8 mouse cellular contexts compared by ENCODE assay signal in genomic region chr11:113176183-113176582, GRCm38 (mm10).
A peak's percentile ranks its signal among the peaks of the same experiment; 100 is the strongest.
DNase-seq lines count a peak whose midpoint lies in the region; ATAC-seq lines count a peak whose summit lies in the region.

No protein-coding gene starts in this region.

- H3K36me3 ChIP-seq in heart, embryonic 11.5 days (ENCODE audit: control insufficient read depth, insufficient read depth, low read length): no peaks in the 10 kb centered on the region

- H3K27me3 ChIP-seq in heart, embryonic 11.5 days (ENCODE audit: control insufficient read depth, insufficient read depth, low read length): no peaks in the 10 kb centered on the region

- no peak overlapping the region for H3K9ac ChIP-seq in heart, embryonic 11.5 days (ENCODE audit: low read depth, low read length)

- no peaks in the 10 kb centered on the region for H3K9me3 ChIP-seq in heart, embryonic 11.5 days (replicated peaks; ENCODE audit: control insufficient read depth, low read length)

- peak; percentile 28 to 55 for DNase-seq in heart, postnatal 14 days
- peak; percentile 78 for DNase-seq in testis, postnatal 10 days (ENCODE audit: low spot score)
- DNase-seq in testis, postnatal 14 days (ENCODE audit: low spot score): no peak
- DNase-seq in cerebellum, adult 11-12 months: peak; percentile 42
- peak; percentile 35 to 59 for DNase-seq in lung, postnatal 4 days

- no peak for ATAC-seq in heart, embryonic 11.5 days (replicated peaks; ENCODE audit: insufficient number of reproducible peaks, low FRiP score, low TSS enrichment)
- peak; percentile 21; the same call in 1 of the 2 replicates for ATAC-seq in frontal cortex, adult (ENCODE audit: low TSS enrichment)
- no peak for ATAC-seq in activated CD4-positive, CD25-positive, alpha-beta regulatory T cell, adult 4 months

- no peak overlapping the region for H3K4me3 ChIP-seq in heart, embryonic 11.5 days (ENCODE audit: low read depth, low read length)

- peaks cover 12% of the 10 kb centered on the region for H3K4me1 ChIP-seq in heart, embryonic 11.5 days (ENCODE audit: control insufficient read depth, insufficient read depth, low read length)

- intact Hi-C loops in heart, postnatal 14 days (cut with DNase I): loop anchor here (5.0 to 10.0 kb wide), 3 partner anchors 121 to 639 kb away; no protein-coding TSS in a partner anchor

- no peak overlapping the region for H3K4me2 ChIP-seq in heart, embryonic 11.5 days

- H3K27ac ChIP-seq in heart, embryonic 11.5 days (ENCODE audit: low read depth, low read length): no peak overlapping the region

- 22% methylated on average over 7 of the region's 7 CpGs for WGBS in heart, embryonic 11.5 days (ENCODE audit: insufficient replicate concordance)
